Mouse (Mus musculus) adipocyte (in vitro differentiated cells): ENCODE measurements around the gene Gm6583.
A peak's percentile ranks its signal among the peaks of the same experiment; 100 is the strongest.

Source experiments
- DNase-seq: peaks from one replicate; pipeline ENCODE4 v3.0.0-alpha.2; 2016; ENCODE audit warnings: low spot score

Gene Gm6583

DNA sequence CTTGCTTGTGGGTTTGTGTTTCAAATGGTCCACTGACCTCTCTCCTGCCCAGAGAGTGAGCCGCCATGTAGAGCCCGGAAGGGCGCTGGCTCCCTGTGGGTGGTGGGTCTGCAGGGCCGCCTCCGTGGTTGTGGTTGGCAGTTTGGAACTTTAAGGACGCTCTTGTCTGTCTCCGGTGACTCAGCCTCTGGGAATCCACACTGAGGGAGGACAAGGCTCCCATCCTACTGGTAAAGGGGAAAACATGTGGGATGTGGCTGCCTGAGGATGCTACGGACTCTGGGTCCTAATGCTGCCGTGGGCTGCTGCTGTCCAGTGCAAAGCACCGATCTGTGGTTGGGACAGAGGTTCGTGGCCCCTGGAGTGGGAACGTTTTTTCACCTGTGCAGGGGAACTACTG lies 12.1 kb upstream of the Gm6583 start:
- no peak for DNase-seq

DNA sequence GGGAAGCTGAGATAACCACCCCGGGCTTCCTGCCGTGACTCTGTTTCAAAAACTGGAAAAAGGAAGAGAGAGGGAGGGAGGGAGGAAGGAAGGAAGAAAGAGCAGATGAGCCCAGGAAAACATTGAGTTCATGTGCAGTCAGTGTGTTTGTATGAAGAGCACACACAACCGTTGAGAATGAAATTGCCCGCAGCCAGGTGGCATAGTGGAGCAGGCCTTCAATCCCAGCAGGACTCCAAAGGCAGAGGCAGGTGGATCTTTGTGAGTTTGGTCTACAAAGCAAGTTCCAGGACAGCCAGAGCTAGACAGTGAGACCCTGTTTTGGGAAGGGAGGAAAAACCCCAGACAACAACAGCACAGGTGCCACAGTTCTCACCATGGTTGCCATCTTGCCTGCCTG lies 11.5 kb upstream of the Gm6583 start:
- no peak for DNase-seq

GRCm38 (mm10) chr5:112366879-112367278 lies 11.0 kb upstream of the Gm6583 start:
- no peak for DNase-seq

GRCm38 (mm10) chr5:112364184-112364797 lies 8.5 kb upstream of the Gm6583 start:
- no peak for DNase-seq

DNA sequence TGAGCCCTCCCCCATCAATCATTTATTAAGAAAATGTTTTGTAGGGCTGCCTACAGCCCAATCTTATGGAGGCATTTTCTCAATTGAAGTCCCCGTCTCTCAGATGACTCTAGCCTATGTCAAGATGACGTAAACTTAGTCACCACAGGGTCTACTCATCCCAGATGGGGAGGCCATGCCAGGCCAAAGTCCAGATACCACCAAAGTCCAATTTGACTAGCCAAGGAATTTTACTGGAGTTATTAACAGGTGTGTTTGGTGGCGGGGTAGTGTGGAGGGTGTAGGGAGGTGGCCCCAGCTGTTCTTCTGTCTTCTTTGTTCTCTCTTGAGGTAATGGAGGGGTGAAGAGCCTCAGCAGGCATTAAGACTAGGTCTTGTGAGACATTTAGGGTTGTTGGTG lies 4.2 kb upstream of the Gm6583 start:
- DNase-seq = no peak

- DNase-seq = no peak
Measured at GRCm38 (mm10) chr5:112359520-112359919, 3.7 kb upstream of the Gm6583 start.

GRCm38 (mm10) chr5:112356322-112356721 lies 489 bp upstream of the Gm6583 start:
- no peak for DNase-seq

GRCm38 (mm10) chr5:112355493-112355892 lies 340 bp downstream of the Gm6583 start:
- DNase-seq = no peak

GRCm38 (mm10) chr5:112349169-112349568 lies 6.7 kb downstream of the Gm6583 start:
- DNase-seq = no peak

- DNase-seq = no peak
Measured at GRCm38 (mm10) chr5:112346211-112346965, 9.4 kb downstream of the Gm6583 start.

DNA sequence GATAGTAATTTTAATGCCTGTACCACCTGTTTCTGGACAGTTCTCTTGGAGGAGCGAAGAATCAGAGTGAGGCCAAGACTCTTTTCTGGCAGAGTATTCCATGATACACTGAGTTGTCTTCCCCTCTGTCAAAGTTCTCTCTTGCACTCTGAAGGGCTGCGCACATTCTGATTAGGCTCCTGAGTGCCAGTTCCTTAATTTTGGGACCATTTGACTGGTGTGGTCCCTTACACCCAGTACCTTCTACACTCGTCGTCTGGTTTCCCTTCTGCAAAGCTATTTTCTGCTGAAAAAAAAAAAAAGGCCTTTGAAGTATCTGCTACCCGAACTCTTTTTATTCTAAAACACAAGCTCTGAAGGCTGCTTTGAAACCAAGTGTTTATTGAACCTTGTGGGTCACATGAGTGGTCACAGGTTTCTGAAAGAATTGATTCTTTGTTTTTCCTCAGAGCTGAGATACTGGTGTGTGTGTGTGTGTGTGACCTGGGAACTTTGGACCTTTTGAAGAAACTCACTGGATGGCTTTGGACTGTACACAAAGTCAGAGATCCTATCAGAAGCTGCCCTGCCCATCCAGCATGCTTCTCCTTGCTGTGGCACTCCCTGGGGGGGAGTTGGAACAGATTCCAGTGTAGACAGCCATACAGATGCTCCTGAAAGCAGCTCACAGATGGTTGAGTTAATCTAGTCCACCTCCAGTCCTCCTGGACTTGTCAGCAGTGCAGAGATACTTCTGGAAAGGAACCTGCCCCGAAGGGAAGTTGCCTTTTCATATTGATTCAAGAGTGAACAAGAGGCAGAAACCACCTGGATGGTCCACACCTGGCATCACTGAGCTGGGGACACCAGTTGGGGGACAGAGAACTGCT lies 11.5 kb downstream of the Gm6583 start:
- DNase-seq = no peak

- DNase-seq = peak; percentile 63
Measured at GRCm38 (mm10) chr5:112343205-112343595, 12.6 kb downstream of the Gm6583 start.

GRCm38 (mm10) chr5:112342463-112343204 lies 13.2 kb downstream of the Gm6583 start, which contains the start of the genes Srrd and Hps4:
Gene Srrd (minus strand): TSS chr5:112343040.
Gene Hps4 (plus strand): TSS chr5:112343083.
- DNase-seq = peak; percentile 77

- peak; percentile 48 for DNase-seq
Measured at GRCm38 (mm10) chr5:112339215-112339614, 16.6 kb downstream of the Gm6583 start.

GRCm38 (mm10) chr5:112337004-112337403 lies 18.8 kb downstream of the Gm6583 start:
- DNase-seq = no peak

- no peak for DNase-seq
Measured at GRCm38 (mm10) chr5:112335473-112335872, 20.4 kb downstream of the Gm6583 start.

DNA sequence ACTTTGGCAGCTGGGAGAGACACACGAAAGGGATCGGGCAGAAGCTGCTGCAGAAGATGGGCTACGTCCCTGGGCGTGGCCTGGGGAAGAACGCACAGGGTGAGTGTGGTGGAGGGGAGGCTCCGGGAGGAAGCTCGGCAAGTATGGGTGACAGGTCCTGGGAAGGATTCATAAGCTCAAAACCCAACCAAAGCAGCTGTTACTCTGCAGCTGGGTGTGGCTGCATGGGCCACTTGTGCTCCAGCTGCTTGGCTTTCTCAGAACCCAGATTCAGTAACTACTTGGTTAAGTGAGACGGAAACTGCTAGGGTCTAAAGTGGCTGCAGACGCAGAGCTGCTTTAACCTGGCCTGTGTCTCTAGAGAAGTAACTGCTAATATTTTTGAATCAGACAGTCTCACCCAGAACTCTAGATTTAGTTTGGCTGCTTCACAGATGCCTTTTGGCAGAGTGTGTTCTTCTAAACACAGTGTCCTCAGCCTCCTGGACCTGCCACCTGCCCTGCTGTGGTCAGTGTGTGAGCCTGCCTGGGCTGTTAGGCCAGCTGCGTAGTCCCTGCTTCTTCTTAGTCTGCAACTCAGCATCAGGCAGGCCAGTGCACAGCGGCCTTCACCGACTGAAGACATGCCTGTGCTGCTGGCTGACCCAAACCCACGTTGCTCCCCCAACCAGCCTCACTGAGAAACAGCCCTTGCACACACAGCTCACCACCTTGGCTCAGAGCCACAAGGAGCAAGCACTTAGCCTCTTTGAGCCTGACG lies 25.8 kb downstream of the Gm6583 start:
- DNase-seq = no peak

GRCm38 (mm10) chr5:112327854-112328253 lies 28.0 kb downstream of the Gm6583 start:
- DNase-seq = no peak

DNA sequence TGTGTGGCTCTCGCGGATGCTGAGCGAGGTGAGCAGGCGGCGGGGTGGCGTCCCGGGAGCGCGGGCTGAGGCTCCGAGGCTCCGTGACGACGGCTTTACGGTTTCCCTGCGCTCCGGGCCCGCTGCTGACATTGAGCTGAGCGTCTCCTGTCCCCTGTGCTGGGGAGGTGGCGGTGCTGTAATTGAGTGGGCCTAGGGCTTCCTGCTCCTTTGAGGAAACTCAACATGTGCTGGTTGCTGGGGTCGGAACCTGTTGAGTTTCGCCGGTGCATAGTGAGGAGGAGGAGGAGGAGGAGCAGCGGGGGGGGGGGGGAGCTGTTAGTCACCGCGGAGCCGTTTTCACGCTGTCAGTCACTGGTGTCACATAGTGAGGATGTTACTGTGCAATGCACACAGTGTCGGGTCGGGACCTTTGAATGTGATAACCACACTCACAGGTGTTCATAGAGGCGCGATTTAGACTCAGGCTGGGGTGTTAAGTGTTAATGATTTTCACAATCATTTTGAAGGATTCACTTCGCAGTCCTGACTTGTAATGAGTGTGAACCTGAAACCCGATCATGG lies 29.3 kb downstream of the Gm6583 start:
- DNase-seq = no peak

GRCm38 (mm10) chr5:112325546-112326445 lies 30.0 kb downstream of the Gm6583 start, which contains the start of gene Tfip11:
Gene Tfip11 (plus strand): TSS chr5:112326358.
- DNase-seq = peak; percentile 95
